Mouse (Mus musculus) layer of hippocampus, postnatal 14 days (tissue): ENCODE results near the gene Pih1d1. TPM values are rescaled to one million over a fixed set of nuclear protein-coding genes. Genes with fewer than 3 reads are reported as not detected.
A peak's percentile ranks its signal among the peaks of the same experiment; 100 is the strongest.
"Not testable (repeated sequence)": the region's sequence is repeated elsewhere in the genome, so short reads cannot be mapped to it uniquely, and the experiment has no call there.

ENCODE experiments used
- DNase-seq, 2 experiments: peaks; one replicate each; pipeline ENCODE4 v3.0.0; 2021 to 2022; ENCODE audit warnings: low spot score in 2 of 2, mixed read lengths in 1 of 2
- total RNA-seq, 2 experiments: library from RNA; stranded (reverse); gene quantifications; 2 replicates each; pipeline ENCODE4 v1.2.3; 2021

Pih1d1 gene
- total RNA-seq, 2 experiments from 2014 or later: 46.1 to 46.5 TPM

DNA sequence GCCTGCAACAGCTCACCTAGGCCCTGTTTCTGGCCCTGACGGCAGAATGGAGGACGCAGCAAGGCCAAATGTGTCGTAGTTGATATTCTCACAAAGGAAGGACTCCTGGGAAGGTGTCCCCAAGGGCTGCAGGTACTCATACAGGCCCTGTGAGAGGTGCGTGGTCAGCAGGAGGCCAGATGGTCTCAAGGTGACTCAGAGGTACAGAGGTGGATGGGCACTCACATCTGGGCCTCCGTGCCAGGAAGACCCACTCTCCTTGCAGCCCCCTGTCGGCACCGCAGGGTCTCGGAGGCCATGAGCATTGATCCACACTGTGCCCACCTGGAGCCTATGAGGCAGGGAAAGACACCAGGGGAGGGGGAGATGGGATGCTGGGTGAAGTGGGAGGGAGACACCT, 8.6 kb upstream of the Pih1d1 start:
- DNase-seq: no peak

DNA sequence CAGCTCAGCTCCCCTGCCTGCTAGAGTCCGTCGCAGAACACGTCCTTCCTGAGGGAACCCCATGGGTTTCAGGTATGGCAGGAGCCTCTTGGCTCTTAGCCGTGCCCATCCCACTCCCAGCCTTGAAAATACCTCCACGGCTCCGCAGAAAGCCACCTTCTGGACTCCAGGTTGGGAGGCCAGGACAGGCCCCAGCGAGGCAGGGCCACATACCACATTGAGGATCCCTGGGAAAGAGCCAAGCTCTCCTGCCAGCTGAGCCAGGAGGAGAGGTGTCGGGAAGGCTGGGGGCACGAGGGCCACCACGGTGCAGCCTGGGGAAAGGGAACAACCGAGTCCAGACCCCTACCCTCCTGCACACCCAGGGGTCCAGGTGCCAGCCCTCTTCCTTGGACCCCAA, 6.8 kb upstream of the Pih1d1 start:
- DNase-seq: no peak

DNA sequence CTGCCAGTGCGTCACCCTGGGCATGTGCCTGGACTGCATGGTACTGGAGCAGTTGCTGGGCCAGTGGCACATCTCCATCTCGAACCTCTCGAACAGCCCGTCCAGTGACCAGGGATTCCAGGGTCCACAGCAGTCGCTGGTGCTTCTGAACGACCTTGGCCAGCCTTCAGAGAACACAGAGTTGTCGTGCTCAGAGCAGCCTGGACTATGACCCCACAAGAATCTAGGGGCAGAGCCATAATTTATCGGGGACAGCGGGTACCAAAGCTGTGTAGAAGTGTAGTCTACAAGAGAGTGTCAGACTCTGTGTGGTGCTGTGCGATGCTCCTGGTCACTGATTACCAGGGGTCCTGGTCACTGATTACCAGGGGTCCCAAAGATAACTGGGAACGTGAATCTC, 6.2 kb upstream of the Pih1d1 start:
- DNase-seq: no peak

DNA sequence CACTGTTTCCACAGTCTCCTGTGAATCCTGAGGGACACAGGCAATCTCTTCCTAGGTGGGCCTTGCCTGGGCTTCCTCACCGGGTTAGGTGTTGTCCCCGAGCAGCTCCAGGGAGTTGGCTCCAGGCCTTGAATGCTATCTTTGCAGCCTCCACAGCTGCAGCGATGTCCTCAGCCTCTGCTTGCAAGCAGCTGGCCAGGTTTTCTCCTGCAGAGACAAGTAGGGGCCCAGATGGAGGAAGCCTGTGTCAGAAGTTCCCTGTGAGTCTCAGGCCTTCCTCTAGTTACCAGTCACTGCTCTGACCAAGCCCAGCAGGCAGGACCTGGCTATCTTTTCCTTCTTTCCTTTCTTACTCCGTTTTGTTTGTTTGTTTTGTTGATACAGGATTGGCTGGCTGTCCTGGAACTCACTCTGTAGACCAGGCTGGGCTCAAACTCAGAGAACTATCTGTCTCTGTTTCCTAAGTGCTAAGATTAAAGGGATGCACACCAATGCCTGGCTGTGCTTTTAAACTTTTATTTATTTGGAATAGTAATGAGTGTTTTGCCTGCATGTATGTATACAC, 5.5 kb upstream of the Pih1d1 start:
- no peak for DNase-seq

DNA sequence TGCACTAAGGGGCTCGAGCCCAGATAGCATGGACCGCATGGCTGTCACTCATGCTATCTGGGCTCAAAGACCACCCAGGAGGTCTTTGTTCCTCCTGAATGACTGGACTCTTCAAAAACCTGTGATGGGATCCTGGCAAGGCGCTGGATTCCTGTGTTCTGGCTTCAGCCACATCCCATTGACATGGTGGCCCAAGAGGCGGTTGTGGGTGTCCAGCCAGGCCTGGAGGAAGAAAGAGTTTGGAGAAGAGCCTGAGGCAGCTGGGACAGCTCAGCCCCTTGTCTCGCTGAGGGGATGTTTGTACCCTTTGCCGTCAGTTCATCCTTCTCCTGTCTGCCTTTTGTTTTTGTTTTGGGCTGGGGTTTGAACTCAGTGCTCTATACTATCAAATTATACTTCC, 4.6 kb upstream of the Pih1d1 start:
- DNase-seq: no peak

DNA sequence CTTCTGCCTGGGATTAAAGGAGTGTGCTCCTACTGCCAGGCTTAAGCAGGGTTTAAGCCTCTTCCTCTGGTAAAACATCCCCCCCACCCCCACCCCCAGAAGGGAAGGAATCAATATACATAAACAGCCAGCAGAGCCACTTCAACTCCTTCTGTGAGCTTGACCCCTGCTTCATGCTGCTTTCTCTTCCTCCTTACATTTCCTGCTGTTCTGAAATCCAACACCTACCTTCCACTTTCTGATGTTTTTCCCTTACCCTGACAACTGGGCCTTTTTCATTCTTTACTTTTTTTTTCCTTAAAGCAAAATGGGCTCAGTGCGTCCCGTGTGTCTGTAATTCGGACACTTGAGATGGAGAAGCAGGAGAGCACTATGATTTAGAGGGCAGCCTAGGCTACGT, 3.8 kb upstream of the Pih1d1 start:
- no peak for DNase-seq

DNA sequence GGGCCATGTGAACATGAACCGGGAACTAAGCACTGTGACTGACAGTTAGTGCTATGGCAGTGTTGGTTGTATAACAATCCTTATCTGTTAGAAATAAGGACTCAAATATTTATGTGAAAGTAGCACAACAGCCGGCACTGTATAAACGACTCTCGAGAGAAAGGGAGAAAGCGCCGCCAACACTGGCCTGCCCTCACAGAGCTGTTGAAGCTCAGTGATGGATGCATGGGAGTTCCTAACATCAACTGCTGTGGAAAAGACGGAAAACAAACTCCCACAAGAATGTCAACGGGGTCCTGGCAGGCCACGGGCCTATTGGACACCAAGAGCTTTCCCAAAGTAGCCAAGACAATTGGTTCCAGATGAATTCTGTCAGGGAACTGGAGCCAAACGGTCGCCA, 2.8 kb upstream of the Pih1d1 start:
- no peak for DNase-seq

DNA sequence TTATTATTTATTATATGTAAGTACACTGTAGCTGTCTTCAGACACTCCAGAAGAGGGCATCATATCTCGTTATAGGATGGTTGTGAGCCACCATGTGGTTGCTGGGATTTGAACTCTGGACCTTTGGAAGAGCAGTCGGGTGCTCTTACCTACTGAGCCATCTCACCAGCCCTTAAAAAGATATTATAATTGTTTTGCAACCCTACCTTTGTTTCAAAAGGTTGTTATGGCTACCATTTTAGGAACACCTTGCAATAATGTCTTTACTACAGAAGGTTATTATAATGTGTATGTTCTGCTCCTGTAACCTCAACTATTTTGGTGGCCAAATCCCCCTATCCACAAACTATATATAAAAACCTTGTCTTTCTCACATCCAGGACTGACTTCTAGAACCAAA, 1.1 kb upstream of the Pih1d1 start:
- DNase-seq: not testable (repeated sequence)

DNA sequence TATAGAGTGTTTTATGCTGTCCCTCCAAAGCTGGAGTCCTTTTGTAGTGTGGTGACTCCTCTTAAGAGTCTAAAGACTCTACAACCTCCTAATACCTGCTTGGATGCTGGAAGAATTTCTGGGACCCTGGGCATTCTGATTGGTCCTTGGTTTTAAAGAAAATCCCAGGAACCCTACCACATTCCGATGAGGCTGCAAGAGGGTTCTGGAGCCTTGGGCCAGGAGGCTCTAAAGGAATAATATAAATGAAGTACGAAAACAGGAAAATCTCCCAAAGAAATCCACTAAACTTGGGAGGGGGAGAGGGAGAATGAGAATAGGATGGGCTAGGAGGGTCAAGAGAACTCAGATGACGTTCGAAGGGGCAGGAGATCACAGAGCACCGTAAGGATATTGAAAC, 517 bp upstream of the Pih1d1 start:
- DNase-seq: no peak

DNA sequence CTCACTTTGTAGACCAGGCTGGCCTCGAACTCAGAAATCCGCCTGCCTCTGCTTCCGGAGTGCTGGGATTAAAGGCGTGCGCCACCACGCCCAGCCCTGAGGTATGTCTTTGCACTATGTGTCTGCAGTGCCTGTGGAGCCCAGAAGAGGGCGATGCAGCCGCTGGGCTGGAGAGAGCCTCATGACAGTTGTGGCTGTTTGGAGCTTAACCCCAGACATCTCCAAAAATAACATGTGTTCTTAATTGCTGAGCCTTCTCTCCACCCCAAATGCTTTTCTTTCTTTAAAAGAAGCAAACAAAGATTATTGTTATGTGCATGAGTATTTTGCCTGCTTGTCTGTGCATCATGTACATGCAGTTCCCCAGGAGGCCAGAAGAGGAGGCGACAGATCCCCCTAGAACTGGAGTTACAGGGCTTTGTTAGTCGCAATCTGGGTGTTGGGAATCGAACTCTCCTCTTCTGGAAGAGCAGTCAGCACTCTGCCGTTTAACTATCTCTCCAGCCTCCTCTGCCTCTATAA, 951 bp downstream of the Pih1d1 start:
- no peak for DNase-seq

DNA sequence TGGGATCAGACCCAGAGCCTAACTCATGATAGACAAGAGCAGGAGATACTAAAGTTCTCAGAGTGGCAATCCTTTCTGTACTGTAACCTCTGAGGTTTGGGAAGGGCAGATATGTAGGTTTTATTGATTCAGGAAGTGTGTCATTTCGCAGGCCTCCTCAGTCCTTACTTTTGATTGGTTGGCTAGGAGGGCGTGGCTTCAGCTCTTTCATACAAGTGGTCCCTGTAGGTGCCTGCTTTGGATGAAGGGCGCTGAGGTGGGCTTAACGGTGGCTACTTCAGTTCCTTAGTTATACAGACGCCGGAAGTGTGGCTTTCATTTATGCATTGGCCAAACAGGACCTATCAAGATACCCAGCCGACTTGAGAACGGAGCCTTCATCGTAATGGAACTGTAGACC, 1.5 kb downstream of the Pih1d1 start:
- DNase-seq: no peak

DNA sequence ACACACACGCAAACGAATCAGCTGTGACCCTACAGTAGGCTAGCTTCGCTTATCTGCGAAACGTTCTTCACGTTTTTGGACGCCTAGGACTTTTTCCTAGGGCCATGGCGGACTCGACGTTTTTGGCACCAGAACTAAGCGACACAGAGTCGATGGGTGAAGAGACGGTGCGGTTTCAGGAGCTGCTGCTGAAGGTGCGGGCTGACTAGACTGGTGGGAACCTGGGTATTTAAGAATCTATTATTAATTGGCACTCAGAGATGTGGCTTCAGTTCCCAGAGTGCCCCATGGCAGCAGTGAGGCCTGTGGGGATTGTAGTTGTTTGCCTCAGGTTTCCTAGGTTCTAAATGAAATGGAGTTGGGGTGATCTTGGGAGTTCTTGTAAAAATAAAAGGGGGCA, 2.1 kb downstream of the Pih1d1 start:
- no peak for DNase-seq

DNA sequence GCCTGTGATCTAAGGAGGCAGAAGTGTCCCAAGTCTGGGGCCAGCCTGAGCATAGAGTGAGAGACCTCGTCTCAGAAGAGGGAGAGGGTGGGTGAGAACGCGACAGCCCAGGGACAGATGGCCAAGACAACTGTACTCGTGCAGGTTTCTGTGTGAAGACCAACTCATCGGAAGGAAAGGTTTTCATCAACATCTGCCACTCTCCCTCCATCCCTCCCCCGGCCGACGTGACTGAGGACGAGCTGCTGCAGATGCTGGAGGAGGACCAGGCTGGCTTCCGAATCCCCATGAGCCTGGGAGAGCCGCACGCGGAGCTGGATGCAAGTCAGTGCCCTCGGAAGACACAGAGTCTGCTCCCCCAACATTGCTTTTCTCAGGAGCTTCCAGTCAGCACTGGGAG, 3.4 kb downstream of the Pih1d1 start:
- DNase-seq: no peak

DNA sequence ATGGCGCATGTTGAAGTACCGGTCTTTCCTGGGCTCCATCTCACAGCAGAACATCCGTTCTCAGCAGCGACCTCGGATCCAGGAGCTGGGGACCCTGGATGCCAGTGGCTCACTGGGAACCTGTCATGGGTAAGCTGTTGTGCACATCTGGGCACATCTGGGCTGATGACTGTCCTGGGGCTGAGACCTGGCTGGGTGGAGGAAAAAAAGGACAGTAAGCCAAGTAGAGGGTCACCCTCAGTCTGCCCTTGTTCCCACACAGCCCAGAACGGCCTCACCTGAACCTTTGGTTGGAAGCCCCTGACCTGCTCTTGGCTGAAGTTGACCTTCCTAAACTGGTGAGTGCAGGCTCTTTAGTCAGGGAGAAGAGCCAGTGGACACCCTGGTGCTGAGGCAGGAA, 4.9 kb downstream of the Pih1d1 start:
- no peak for DNase-seq

DNA sequence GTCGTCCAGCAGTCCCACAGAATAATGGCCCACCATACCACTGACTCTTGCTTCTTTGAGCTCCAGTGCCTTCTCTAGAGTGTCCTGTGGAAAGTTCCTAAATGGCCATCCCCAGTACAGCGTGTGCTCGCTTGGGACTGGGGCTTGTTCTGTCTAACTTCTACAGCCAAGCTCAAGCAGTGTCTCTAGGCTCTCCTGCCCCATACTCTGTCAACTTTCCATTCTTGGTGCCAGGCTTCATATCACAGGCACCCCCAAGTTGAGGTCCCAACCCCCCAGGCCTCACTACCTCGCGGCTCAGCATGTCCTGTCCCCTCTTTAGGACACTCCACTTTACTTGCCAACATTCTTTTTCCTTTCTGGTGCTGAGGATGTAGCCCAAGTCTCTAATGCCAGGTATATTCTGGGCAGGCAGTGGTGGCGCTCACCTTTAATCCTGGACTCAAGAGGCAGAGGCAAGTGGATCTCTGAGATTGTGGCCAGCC, 6.3 kb downstream of the Pih1d1 start:
- DNase-seq: no peak

DNA sequence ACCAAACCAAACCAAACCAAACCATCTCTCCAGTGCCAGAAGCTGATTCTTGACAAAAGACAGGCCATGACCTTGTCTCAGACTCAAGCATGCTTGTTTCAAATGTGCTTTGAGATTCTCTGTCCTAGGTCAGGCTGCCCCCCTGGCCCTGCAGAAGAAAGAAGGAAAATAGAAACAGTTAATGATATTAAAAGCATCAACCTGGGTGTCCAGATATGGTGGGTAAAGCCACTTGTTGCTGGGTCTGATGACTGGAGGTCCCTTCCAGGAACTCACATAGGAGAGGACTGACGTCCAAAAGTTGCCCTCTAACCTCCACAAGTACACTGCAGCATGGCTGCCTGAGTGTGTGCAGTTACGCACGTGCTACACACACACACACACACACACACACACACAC, 6.8 kb downstream of the Pih1d1 start:
- DNase-seq: no peak

DNA sequence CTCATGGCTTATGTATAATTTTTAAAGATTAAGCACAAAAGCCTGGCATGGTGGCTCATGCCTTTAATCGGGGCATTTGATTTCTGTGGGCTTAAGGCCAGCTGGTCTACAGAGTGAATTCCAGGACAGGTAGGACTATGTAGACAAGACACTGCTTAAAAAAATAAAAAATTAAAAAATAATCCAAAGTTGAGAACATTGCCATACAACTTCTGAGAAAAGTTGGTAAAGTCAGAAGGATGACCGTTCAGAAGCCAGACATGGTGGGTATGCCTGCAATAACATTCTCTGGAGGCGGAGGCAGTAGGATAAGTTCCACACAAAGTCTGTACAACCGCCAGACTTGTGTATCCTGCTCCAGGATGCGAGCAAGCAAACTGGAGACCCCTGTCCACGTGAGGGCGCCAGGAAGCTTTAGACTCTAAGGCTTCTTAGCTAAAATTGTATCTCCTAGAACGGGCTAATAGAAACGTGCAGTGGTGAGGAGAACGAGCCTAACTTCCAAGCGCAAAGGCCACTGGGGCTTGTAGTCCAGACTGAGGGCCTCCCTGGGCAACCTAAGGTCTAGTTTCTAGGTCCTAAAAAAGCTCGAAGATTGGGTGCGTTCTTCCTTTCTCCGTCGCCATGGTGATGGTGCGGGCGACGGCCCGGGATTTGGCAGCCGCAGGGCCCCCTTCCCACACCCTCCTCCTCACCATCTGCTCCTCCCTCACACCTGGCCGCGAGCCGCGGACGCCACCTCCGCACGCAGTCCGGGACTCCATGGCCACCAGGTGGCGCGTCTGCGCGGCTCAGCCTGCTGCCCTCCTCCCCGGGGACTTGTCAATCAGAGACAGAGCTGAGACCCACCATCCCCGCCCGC, 7.7 kb downstream of the Pih1d1 start:
- peak; percentile 94 to 95 for DNase-seq

DNA sequence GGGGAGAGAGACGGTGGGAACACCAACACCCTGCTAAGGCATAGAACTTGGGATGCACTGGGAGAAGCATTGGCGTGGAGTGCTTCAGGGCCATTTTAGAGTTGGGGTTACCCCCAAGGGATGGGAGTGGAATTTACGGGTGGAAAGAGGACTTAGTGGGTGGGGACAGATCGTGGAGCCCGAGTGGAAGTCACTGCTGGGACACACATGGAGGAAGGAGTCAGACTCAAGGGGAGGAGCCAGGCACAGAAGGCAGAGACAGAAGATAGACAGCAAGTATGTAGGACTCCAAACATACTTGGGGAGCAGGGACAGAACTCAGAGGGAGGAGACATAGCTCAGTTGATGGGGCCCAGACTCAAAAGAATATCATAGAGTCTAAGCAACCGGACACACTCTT, 8.4 kb downstream of the Pih1d1 start:
- DNase-seq: no peak

DNA sequence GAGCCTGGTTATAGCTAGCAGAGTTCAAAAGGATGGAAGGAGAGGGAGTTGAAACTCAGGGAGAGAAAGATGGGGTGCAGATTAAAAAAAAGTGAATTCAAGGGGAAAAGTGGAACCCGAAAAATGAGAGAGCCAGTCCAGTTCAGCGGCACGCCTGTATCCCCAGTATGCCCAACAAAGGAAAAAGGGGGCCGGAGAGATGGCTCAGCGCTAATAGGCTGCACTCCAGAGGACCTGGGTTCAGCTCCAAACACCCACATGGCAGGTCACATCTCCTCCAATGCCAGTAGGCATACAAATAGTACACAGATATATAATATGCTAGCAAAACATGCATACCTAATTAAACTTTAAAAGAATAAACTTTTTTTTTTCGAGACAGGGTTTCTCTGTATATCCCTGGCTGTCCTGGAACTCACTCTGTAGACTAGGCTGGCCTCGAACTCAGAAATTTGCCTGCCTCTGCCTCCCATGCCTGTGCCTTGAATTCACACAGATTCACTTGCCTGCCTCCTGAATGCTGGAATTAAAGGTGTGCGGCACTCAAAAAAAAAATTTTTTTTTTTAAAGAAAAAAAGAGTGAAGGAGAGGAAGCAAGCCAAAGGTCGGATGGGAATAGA, 9.0 kb downstream of the Pih1d1 start:
- DNase-seq: no peak

DNA sequence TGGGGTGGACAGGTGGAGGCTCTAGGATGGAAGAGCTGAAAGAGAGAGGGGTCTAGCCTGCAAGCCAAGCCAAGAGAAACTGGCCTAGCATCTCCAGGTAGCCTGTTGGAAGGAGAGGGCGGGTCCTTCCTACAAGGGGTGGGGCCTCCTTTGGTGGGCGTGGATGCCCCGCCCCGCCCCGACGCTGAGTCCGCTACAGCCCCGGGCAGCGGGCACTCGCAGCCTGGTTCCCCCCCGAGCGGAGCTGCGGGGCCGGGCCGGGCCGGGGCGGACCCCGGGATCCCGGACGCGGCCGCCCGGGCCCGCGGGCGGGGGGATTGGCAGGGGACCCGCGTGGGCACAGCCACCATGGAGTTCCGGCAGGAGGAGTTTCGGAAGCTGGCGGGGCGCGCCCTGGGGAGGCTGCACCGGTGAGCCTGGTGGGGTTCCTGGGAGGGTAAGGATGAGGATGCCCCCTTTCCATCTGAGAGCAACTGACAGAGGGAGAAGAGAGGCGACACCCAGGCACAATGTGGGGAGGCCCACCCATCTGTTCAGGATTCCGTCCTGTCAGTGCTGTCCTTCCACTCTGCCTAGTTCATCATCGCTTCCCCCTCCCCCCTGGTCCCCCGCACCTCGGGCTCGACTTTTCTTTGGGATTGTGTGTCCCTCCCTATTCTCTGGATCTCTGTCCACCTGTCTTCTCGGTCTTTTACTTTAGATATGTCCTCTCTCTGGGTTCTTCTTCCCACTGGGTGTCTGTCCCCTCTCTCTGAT, 9.8 kb downstream of the Pih1d1 start, which contains the start of gene Slc17a7:
Gene Slc17a7 (plus strand): TSS at position 215 of the 756 bp plus-strand sequence.
- no peak for DNase-seq

DNA sequence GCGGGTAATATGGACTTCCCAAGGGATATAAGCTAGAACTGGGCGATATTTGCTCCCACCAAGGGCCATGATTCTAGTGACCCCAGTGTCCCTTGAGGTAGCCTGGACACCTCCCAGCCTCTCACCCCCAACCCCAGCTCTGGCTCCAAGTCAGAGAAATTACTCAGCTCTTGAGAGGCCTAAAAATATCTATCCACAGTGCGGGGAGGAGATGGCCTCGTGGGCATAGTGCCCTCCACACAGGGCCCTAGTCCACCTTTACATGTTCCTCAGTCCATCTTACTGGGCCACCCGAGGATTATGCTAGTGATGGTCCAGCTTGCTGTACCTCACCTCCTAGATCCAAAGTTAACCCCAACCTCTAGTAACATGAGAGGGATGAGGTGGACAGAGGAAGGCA, 10.7 kb downstream of the Pih1d1 start:
- no peak for DNase-seq
